Mouse (Mus musculus) embryonic fibroblast, embryonic 13.5 days (primary cell): ENCODE data around the gene Mlip.

Source experiments
- CTCF ChIP-seq: IDR thresholded peaks from 2 replicates; pipeline ENCODE4 v1.5.1; 2011; ENCODE audit warnings: mild to moderate bottlenecking, control low read depth, low read length, moderate library complexity, borderline replicate concordance; ENCODE audit not compliant: insufficient read depth
- POLR2A ChIP-seq: IDR thresholded peaks from 2 replicates; pipeline ENCODE4 v1.6.1; 2011; ENCODE audit warnings: low read depth, mild to moderate bottlenecking, control low read depth, low read length, moderate library complexity

DNA sequence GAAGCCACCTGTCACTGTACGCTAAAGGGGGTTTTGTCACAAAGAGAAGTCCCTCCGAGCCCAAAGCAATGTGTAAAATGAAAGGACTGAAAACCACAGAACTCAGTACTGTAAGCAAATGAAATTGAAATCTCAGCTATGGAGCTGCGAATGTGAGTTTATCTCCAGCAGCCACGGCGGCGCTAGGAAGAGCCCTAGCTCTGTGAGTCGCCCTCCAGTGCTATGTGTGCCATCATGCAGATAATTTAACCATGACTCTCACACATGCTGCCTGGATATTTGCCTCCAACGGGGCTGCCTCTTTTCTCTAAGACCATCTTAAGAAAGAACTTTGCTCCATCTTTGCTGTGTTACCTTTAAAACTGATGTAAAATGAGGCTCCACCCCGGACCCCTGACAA lies 16.5 kb upstream of the Mlip start:
- TF ChIP-seq POLR2A = no peak
- no peak for TF ChIP-seq CTCF
